Mouse (Mus musculus) E14TG2a.4 (cell line): ENCODE measurements around the gene Rpp14.

Experiments used
- CTCF ChIP-seq: conservative IDR thresholded peaks from 2 replicates; pipeline ENCODE4 v1.5.1; 2014; ENCODE audit warnings: low read length
- NANOG ChIP-seq: IDR thresholded peaks from 2 replicates; pipeline ENCODE4 v1.6.1; 2014; ENCODE audit warnings: borderline replicate concordance, low read length, mixed read lengths
- POU5F1 ChIP-seq: IDR thresholded peaks from 2 replicates; pipeline ENCODE4 v1.6.1; 2014; ENCODE audit warnings: low read length, borderline replicate concordance

DNA sequence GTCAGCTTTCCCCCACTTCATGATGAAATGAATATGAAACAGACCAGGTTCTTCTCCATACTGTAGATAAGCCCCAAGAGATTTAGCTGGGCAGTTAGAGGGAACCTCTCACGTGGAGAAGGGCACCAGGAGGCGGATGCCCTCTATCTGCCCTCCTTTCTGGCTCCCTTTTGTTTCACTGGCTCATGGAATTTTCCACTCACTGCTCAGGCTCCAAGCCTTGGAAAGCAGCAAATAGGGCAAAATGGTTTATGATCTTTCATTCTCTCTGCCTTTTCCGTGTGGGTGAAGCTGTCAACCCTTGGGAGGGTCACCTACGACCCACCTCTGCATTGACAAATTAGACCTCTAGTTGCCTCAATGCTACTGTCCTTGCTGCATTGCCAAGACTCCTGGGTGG lies 49.6 kb upstream of the Rpp14 start:
- TF ChIP-seq CTCF (no peak), POU5F1 (no peak), NANOG (no peak)
